Mouse (Mus musculus): ENCODE data around the gene Sort1. TPM values are rescaled to one million over a fixed set of nuclear protein-coding genes. Genes with fewer than 3 reads are reported as not detected.

Sort1 gene
- polyA plus RNA-seq, 1 experiment from 2014 or later = 30.8 TPM

DNA sequence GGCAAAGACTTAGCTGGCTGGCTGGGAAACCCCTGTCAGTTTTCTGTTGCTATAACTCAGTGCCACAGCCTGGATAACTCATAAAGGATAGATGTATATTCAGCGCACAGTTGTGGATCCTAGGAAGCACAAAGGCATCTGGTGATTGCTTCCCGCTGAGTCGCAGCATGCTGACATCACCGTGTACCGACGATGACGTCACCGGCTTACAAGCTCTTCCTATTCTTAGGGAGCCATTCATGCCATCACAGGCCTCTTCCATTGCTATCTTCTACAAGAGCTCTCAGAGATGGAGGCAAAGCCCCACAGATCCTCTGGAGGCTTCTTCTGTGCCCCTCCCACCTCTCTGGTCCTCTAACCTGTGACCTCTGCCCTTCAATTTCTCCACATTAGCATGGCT is 19.8 kb downstream of the Sort1 start:
- no peak for ATAC-seq
- WGBS = 91% methylated on average over 8 of the region's 8 CpGs

DNA sequence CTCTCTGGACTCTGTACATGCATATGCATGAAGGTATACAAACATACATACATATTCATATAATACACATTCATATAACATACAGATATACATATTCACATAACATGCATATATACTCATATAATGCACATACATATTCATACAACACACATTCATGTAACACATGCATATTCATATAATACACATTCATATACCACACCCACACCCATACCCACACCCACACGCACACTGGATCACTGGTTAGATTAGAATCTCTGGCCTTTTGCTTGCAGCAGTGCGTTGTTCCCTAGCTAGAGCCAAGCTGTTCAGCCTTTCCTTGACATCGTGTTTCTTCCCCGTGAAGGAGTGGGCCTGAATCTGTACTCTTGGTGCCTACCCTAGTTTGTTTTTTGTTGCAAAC is 20.9 kb downstream of the Sort1 start:
- no peaks in the 10 kb centered on the region for H3K27me3 ChIP-seq (replicated peaks; ENCODE audit: insufficient read depth, low read length)
- no peak overlapping the region for H3K9ac ChIP-seq (replicated peaks; ENCODE audit: low read depth)
- H3K9me3 ChIP-seq (ENCODE audit: low read length) = no peaks in the 10 kb centered on the region
- WGBS = 83% methylated on average over 4 of the region's 4 CpGs
- TF ChIP-seq EP300 (IDR thresholded peaks at IDR 0.05) = no peak
- TF ChIP-seq CTCF (IDR thresholded peaks at IDR 0.05) = no peak
- ATAC-seq = no peak
- DNase-seq (ENCODE audit: low spot score) = no peak
- no peaks in the 10 kb centered on the region; the same call in 1 of the 2 replicates for H3K4me1 ChIP-seq (ENCODE audit: insufficient read depth, low read depth, low read length)
- H3K4me3 ChIP-seq (ENCODE audit: low read depth, low read length) = no peak overlapping the region
- no peak overlapping the region for H3K27ac ChIP-seq (ENCODE audit: low read length)
- no peak overlapping the region for H3K4me2 ChIP-seq (replicated peaks; ENCODE audit: low read depth, low read length)
- H3K36me3 ChIP-seq (ENCODE audit: insufficient read depth, low read length) = no peaks in the 10 kb centered on the region

More for the DNA sequence above, 19.8 kb downstream of the Sort1 start:
- H3K9me3 ChIP-seq (ENCODE audit: low read length) = no peaks in the 10 kb centered on the region
- no peak overlapping the region for H3K27ac ChIP-seq (ENCODE audit: low read length)
- no peaks in the 10 kb centered on the region for H3K36me3 ChIP-seq (ENCODE audit: insufficient read depth, low read length)
- H3K4me2 ChIP-seq (replicated peaks; ENCODE audit: low read depth, low read length) = no peak overlapping the region
- no peak overlapping the region for H3K4me3 ChIP-seq (ENCODE audit: low read depth, low read length)
- H3K9ac ChIP-seq (replicated peaks; ENCODE audit: low read depth) = no peak overlapping the region
- TF ChIP-seq CTCF (IDR thresholded peaks at IDR 0.05) = no peak
- TF ChIP-seq EP300 (IDR thresholded peaks at IDR 0.05) = no peak
- no peak for DNase-seq (ENCODE audit: low spot score)
- peaks cover 3% of the 10 kb centered on the region; the same call in 1 of the 2 replicates for H3K4me1 ChIP-seq (ENCODE audit: insufficient read depth, low read depth, low read length)
- no peaks in the 10 kb centered on the region for H3K27me3 ChIP-seq (replicated peaks; ENCODE audit: insufficient read depth, low read length)

- 30% methylated on average over 3 of the region's 3 CpGs for WGBS
- DNase-seq (ENCODE audit: low spot score) (peak; percentile 58), ATAC-seq (0 out of 2 replicates have a peak, but pooled peaks have one; percentile 2)
- TF ChIP-seq EP300 (IDR thresholded peaks at IDR 0.05) (no peak), CTCF (IDR thresholded peaks at IDR 0.05) (no peak)
- Histone ChIP-seq H3K36me3 (ENCODE audit: insufficient read depth, low read length) (no peaks in the 10 kb centered on the region), H3K4me3 (ENCODE audit: low read depth, low read length) (no peak overlapping the region), H3K4me2 (replicated peaks; ENCODE audit: low read depth, low read length) (no peak overlapping the region), H3K9ac (replicated peaks; ENCODE audit: low read depth) (no peak overlapping the region), H3K4me1 (ENCODE audit: insufficient read depth, low read depth, low read length) (peaks cover 5% of the 10 kb centered on the region; the same call in 1 of the 2 replicates), H3K27me3 (replicated peaks; ENCODE audit: insufficient read depth, low read length) (no peaks in the 10 kb centered on the region), H3K9me3 (ENCODE audit: low read length) (no peaks in the 10 kb centered on the region), H3K27ac (ENCODE audit: low read length) (peak overlapping the region; percentile 8)
Measured at GRCm38 (mm10) chr3:108306387-108306786, 22.5 kb downstream of the Sort1 start.

GRCm38 (mm10) chr3:108307485-108307884 is 23.6 kb downstream of the Sort1 start:
- no peaks in the 10 kb centered on the region for H3K27me3 ChIP-seq (replicated peaks; ENCODE audit: insufficient read depth, low read length)
- no peak overlapping the region for H3K9ac ChIP-seq (replicated peaks; ENCODE audit: low read depth)
- WGBS = 90% methylated on average over 6 of the region's 6 CpGs
- no peaks in the 10 kb centered on the region for H3K9me3 ChIP-seq (ENCODE audit: low read length)
- DNase-seq (ENCODE audit: low spot score) = no peak
- no peak overlapping the region for H3K4me3 ChIP-seq (ENCODE audit: low read depth, low read length)
- peaks cover 9% of the 10 kb centered on the region; the same call in 1 of the 2 replicates for H3K4me1 ChIP-seq (ENCODE audit: insufficient read depth, low read depth, low read length)
- no peak overlapping the region for H3K27ac ChIP-seq (ENCODE audit: low read length)
- no peak for ATAC-seq
- no peak for TF ChIP-seq CTCF (IDR thresholded peaks at IDR 0.05)
- no peak for TF ChIP-seq EP300 (IDR thresholded peaks at IDR 0.05)
- H3K36me3 ChIP-seq (ENCODE audit: insufficient read depth, low read length) = no peaks in the 10 kb centered on the region
- no peak overlapping the region for H3K4me2 ChIP-seq (replicated peaks; ENCODE audit: low read depth, low read length)

DNA sequence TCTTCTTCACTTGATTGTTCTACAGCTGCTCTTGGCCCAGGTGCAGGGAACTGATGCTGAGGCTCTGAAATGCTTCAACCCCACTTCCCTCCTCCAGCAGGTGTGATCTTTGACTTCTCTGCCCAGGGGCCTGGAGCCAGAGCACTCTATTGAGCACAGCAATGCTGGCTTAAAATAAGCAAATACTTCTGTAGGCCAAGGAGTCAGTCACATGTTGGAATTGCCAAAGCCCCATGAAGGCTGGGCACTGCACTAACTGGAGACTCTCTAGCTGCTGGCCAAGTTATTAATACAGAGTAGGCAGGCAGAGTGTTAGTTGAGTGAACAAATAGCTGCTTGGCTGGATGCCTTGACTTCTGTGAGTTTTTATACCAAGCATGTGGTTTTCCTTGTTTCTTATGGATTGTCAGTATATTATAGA is 27.0 kb downstream of the Sort1 start:
- Histone ChIP-seq H3K27me3 (replicated peaks; ENCODE audit: insufficient read depth, low read length) (no peaks in the 10 kb centered on the region), H3K4me2 (replicated peaks; ENCODE audit: low read depth, low read length) (no peak overlapping the region), H3K4me3 (ENCODE audit: low read depth, low read length) (no peak overlapping the region), H3K27ac (ENCODE audit: low read length) (peak overlapping the region; percentile 11), H3K9ac (replicated peaks; ENCODE audit: low read depth) (no peak overlapping the region), H3K36me3 (ENCODE audit: insufficient read depth, low read length) (no peaks in the 10 kb centered on the region), H3K9me3 (ENCODE audit: low read length) (no peaks in the 10 kb centered on the region), H3K4me1 (ENCODE audit: insufficient read depth, low read depth, low read length) (peaks cover 9% of the 10 kb centered on the region; the same call in 1 of the 2 replicates)
- peak; percentile 92 for DNase-seq (ENCODE audit: low spot score)
- ATAC-seq = peak; percentile 92
- TF ChIP-seq CTCF (IDR thresholded peaks at IDR 0.05) = no peak; the same call in 1 of the 2 replicates
- peak; percentile 65 for TF ChIP-seq EP300 (IDR thresholded peaks at IDR 0.05)

DNA sequence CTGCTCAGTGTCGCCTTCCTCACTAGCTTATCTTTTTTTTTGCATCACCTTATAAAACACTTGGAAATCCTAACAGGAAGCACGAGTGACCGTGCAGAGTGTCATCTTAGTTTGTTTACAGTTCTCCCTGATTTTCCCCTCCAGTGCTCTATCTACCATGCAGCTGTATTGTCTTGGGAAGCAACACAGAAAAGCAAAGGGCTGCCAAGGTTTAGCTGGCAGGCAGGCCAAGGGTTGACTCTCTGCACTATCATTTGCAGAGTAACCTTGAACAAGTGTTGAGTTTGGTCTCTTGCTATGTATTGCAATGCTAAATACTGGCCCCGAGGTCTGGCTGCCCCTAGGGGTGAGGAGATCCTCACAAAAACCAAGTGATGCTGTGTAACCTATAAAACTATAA is 27.8 kb downstream of the Sort1 start:
- WGBS = 40% methylated on average over 4 of the region's 4 CpGs
- TF ChIP-seq EP300 (IDR thresholded peaks at IDR 0.05) = no peak
- no peak for TF ChIP-seq CTCF (IDR thresholded peaks at IDR 0.05)

DNA sequence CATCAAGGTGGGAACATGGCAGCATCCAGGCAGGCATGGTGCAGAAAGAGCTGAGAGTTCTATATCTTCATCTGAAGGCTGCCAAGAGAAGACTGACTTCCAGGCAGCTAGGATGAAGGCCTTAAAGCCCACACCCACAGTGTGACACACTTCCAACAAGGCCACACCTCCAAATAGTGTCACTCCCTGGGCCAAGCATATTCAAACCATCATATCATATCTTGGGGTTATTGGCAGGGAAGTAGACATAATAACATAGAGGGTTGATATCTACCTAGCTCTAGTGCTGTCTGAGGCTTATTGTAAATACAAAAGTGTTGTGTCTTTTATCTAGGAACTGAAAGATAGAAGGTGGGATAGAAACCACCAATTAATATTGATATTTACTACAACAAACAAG is 28.5 kb downstream of the Sort1 start:
- ATAC-seq (no peak), DNase-seq (ENCODE audit: low spot score) (no peak)
- Histone ChIP-seq H3K27me3 (replicated peaks; ENCODE audit: insufficient read depth, low read length) (no peaks in the 10 kb centered on the region), H3K27ac (ENCODE audit: low read length) (no peak overlapping the region), H3K4me2 (replicated peaks; ENCODE audit: low read depth, low read length) (no peak overlapping the region), H3K4me1 (ENCODE audit: insufficient read depth, low read depth, low read length) (peaks cover 9% of the 10 kb centered on the region; the same call in 1 of the 2 replicates), H3K9ac (replicated peaks; ENCODE audit: low read depth) (no peak overlapping the region), H3K9me3 (ENCODE audit: low read length) (no peaks in the 10 kb centered on the region), H3K4me3 (ENCODE audit: low read depth, low read length) (no peak overlapping the region), H3K36me3 (ENCODE audit: insufficient read depth, low read length) (no peaks in the 10 kb centered on the region)
- TF ChIP-seq EP300 (IDR thresholded peaks at IDR 0.05) (no peak), CTCF (IDR thresholded peaks at IDR 0.05) (no peak)

More for the DNA sequence above, 27.8 kb downstream of the Sort1 start:
- no peak overlapping the region for H3K9ac ChIP-seq (replicated peaks; ENCODE audit: low read depth)
- no peaks in the 10 kb centered on the region for H3K36me3 ChIP-seq (ENCODE audit: insufficient read depth, low read length)
- no peak for ATAC-seq
- no peak overlapping the region for H3K4me2 ChIP-seq (replicated peaks; ENCODE audit: low read depth, low read length)
- no peaks in the 10 kb centered on the region for H3K27me3 ChIP-seq (replicated peaks; ENCODE audit: insufficient read depth, low read length)
- no peak for DNase-seq (ENCODE audit: low spot score)
- H3K9me3 ChIP-seq (ENCODE audit: low read length) = no peaks in the 10 kb centered on the region
- no peak overlapping the region for H3K27ac ChIP-seq (ENCODE audit: low read length)
- H3K4me1 ChIP-seq (ENCODE audit: insufficient read depth, low read depth, low read length) = peaks cover 9% of the 10 kb centered on the region; the same call in 1 of the 2 replicates
- no peak overlapping the region for H3K4me3 ChIP-seq (ENCODE audit: low read depth, low read length)

All from lung, postnatal 0 days (tissue).